Mouse (Mus musculus): ENCODE measurements around the gene Ikzf2. TPM values are rescaled to one million over a fixed set of nuclear protein-coding genes. Genes with fewer than 3 reads are reported as not detected.

Gene Ikzf2
- polyA plus RNA-seq, 1 experiment from 2014 or later = 1.7 TPM

DNA sequence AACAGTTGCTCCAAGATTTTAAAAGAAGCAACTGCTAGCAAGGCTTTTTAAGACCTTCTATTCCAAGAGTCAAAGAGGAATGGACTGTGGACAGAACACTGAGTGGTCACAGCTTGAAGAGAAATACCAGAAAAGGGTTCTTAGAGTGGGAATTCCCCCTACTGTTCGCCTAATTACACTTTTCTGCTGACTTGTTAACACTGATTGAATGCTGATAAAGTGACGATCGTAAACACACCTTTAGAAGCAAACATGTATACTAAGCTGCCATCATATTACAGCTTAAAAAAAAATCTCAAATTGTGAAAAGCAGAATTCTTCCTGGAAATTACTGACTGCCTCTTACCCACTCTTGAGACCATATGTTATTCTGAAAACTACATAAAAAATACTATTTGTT, 149.4 kb downstream of the Ikzf2 start:
- Histone ChIP-seq H3K27ac (no peak overlapping the region), H3K9ac (ENCODE audit: low read depth, low read length) (no peak overlapping the region), H3K36me3 (ENCODE audit: insufficient read depth, low read length) (no peaks in the 10 kb centered on the region), H3K4me2 (ENCODE audit: low read length) (no peak overlapping the region), H3K4me1 (replicated peaks; ENCODE audit: insufficient read depth, low read length) (no peaks in the 10 kb centered on the region), H3K4me3 (replicated peaks; ENCODE audit: low read depth, low read length) (no peak overlapping the region), H3K9me3 (replicated peaks; ENCODE audit: low read length) (no peaks in the 10 kb centered on the region), H3K27me3 (ENCODE audit: insufficient read depth, low read length) (no peaks in the 10 kb centered on the region)
- no peak for TF ChIP-seq CTCF (IDR thresholded peaks at IDR 0.05; ENCODE audit: low read depth)
- DNase-seq (ENCODE audit: low spot score) = no peak
- WGBS = 63% methylated on average over 3 of the region's 3 CpGs
- no peak for ATAC-seq (replicated peaks; ENCODE audit: low FRiP score, low read depth)

DNA sequence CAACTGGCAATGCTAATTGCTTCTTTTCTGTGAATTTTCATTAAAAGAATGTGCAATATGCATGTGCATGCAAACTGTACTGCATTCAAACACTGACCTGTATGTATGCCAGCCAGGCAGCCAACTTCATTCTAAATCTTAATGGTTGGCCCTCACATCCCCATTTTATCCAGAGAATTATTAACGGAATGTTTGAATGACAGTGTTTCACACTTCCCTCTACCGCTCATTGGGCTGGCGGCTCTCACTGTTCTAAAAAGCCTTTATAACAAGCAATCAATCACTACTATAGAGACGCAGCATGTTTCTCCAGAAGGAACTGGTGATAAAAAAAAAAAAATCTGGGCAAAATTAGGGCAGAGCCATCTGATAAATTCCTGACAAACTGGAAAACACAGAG, 151.5 kb downstream of the Ikzf2 start:
- Histone ChIP-seq H3K9me3 (replicated peaks; ENCODE audit: low read length) (no peaks in the 10 kb centered on the region), H3K27ac (no peak overlapping the region), H3K4me3 (replicated peaks; ENCODE audit: low read depth, low read length) (no peak overlapping the region), H3K27me3 (ENCODE audit: insufficient read depth, low read length) (no peaks in the 10 kb centered on the region), H3K9ac (ENCODE audit: low read depth, low read length) (no peak overlapping the region), H3K4me1 (replicated peaks; ENCODE audit: insufficient read depth, low read length) (no peaks in the 10 kb centered on the region), H3K36me3 (ENCODE audit: insufficient read depth, low read length) (no peaks in the 10 kb centered on the region), H3K4me2 (ENCODE audit: low read length) (no peak overlapping the region)
- no peak for ATAC-seq (replicated peaks; ENCODE audit: low FRiP score, low read depth)
- 65% methylated on average over 4 of the region's 4 CpGs for WGBS
- no peak for TF ChIP-seq CTCF (IDR thresholded peaks at IDR 0.05; ENCODE audit: low read depth)
- DNase-seq (ENCODE audit: low spot score) = no peak

DNA sequence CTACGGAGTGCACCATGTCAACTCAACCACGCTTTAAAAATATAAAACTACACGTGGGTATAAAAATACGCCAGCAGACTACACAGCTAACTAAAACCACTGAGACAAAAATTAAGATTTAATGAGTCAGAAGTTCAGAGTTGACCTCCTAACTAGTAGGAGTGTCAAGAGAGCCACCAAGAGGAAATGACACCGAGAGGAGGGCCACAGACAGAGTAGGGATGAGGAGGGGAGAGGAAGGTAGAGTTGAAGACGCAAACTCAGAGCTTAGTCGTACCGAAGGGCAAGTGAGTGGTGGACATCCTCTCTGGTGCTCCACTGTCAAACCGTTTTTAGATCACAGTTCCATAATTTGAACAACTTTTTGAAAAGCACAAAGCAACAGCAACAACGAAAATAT, 154.0 kb downstream of the Ikzf2 start:
- Histone ChIP-seq H3K36me3 (ENCODE audit: insufficient read depth, low read length) (no peaks in the 10 kb centered on the region), H3K9ac (ENCODE audit: low read depth, low read length) (no peak overlapping the region), H3K9me3 (replicated peaks; ENCODE audit: low read length) (no peaks in the 10 kb centered on the region), H3K27me3 (ENCODE audit: insufficient read depth, low read length) (no peaks in the 10 kb centered on the region), H3K4me1 (replicated peaks; ENCODE audit: insufficient read depth, low read length) (no peaks in the 10 kb centered on the region), H3K27ac (no peak overlapping the region), H3K4me2 (ENCODE audit: low read length) (no peak overlapping the region), H3K4me3 (replicated peaks; ENCODE audit: low read depth, low read length) (no peak overlapping the region)
- ATAC-seq (replicated peaks; ENCODE audit: low FRiP score, low read depth) (no peak), DNase-seq (ENCODE audit: low spot score) (no peak)
- 82% methylated on average over 10 of the region's 10 CpGs for WGBS
- TF ChIP-seq CTCF (IDR thresholded peaks at IDR 0.05; ENCODE audit: low read depth) = no peak

DNA sequence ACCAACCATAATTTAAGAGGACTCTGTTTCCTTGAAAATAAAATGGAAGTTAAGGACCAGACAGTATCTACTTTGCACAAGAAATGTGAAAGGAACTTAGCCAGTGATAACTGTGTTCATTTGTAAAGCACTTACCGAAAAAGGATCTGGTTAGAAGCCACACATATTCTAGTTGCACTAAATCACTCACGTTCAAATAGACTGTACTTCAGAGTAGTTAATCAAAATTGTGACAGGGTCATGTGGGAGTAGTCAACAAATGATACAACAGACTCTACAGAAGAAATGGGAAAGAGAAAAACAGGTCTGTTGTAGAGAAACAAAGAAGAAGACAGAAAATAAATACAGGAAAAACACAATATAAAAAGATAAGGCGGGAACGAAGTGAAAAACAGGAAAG, 158.3 kb downstream of the Ikzf2 start:
- H3K27ac ChIP-seq = no peak overlapping the region
- TF ChIP-seq CTCF (IDR thresholded peaks at IDR 0.05; ENCODE audit: low read depth) = no peak
- no peaks in the 10 kb centered on the region for H3K4me1 ChIP-seq (replicated peaks; ENCODE audit: insufficient read depth, low read length)
- no peak overlapping the region for H3K4me3 ChIP-seq (replicated peaks; ENCODE audit: low read depth, low read length)
- H3K4me2 ChIP-seq (ENCODE audit: low read length) = no peak overlapping the region
- WGBS = 60% methylated on average over 4 of the region's 4 CpGs
- H3K27me3 ChIP-seq (ENCODE audit: insufficient read depth, low read length) = no peaks in the 10 kb centered on the region
- H3K9me3 ChIP-seq (replicated peaks; ENCODE audit: low read length) = no peaks in the 10 kb centered on the region
- ATAC-seq (replicated peaks; ENCODE audit: low FRiP score, low read depth) (no peak), DNase-seq (ENCODE audit: low spot score) (no peak)
- no peak overlapping the region for H3K9ac ChIP-seq (ENCODE audit: low read depth, low read length)
- H3K36me3 ChIP-seq (ENCODE audit: insufficient read depth, low read length) = no peaks in the 10 kb centered on the region

DNA sequence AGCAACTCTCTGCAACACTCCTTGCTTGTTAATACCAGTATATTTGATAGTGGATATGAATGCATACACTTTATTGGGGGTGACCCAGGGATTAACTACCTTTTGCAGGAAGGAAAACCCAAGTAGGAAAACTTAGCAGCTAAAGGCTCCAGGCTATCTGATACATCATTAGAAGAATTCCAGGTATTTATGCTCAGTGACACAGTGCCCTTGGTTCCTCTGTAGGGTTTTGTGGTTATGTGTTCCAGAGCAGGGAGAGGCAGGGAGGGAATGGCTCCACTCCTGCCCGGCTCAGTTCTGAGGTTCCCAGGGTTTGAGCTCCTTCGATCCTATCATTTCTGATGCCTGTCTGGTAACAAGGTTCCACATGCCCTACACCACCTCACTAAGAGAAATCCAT, 165.4 kb downstream of the Ikzf2 start:
- no peak for ATAC-seq (replicated peaks; ENCODE audit: low FRiP score, low read depth)
- H3K4me2 ChIP-seq (ENCODE audit: low read length) = no peak overlapping the region
- no peak overlapping the region for H3K27ac ChIP-seq
- H3K4me3 ChIP-seq (replicated peaks; ENCODE audit: low read depth, low read length) = no peak overlapping the region
- no peak overlapping the region for H3K9ac ChIP-seq (ENCODE audit: low read depth, low read length)
- WGBS = 65% methylated on average over 2 of the region's 2 CpGs
- no peaks in the 10 kb centered on the region for H3K27me3 ChIP-seq (ENCODE audit: insufficient read depth, low read length)
- H3K36me3 ChIP-seq (ENCODE audit: insufficient read depth, low read length) = no peaks in the 10 kb centered on the region
- no peaks in the 10 kb centered on the region for H3K4me1 ChIP-seq (replicated peaks; ENCODE audit: insufficient read depth, low read length)
- H3K9me3 ChIP-seq (replicated peaks; ENCODE audit: low read length) = no peaks in the 10 kb centered on the region
- no peak for TF ChIP-seq CTCF (IDR thresholded peaks at IDR 0.05; ENCODE audit: low read depth)
- no peak for DNase-seq (ENCODE audit: low spot score)

DNA sequence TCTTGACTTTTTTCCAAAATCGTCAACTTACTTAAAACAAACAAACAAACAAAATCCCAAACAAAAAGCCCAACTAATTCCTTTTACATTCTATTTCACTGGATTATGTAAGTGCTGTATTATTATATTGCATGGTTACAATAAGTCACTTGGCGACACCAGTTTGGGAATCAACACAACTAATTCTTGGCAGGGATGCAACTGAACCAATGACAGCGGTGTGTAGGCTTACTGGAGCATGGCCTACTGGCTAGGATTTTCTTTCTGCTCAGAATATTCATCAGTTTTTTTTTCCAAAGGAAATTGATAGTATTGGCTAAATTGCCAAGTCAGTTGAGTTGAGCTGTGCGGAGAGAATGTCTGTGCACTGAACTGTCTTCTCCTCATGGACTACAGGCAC, 167.7 kb downstream of the Ikzf2 start:
- no peak for ATAC-seq (replicated peaks; ENCODE audit: low FRiP score, low read depth)
- 92% methylated on average over 4 of the region's 4 CpGs for WGBS
- no peak for DNase-seq (ENCODE audit: low spot score)
- Histone ChIP-seq H3K4me1 (replicated peaks; ENCODE audit: insufficient read depth, low read length) (no peaks in the 10 kb centered on the region), H3K27ac (no peak overlapping the region), H3K9me3 (replicated peaks; ENCODE audit: low read length) (no peaks in the 10 kb centered on the region), H3K9ac (ENCODE audit: low read depth, low read length) (no peak overlapping the region), H3K36me3 (ENCODE audit: insufficient read depth, low read length) (no peaks in the 10 kb centered on the region), H3K27me3 (ENCODE audit: insufficient read depth, low read length) (no peaks in the 10 kb centered on the region), H3K4me3 (replicated peaks; ENCODE audit: low read depth, low read length) (no peak overlapping the region), H3K4me2 (ENCODE audit: low read length) (no peak overlapping the region)
- no peak for TF ChIP-seq CTCF (IDR thresholded peaks at IDR 0.05; ENCODE audit: low read depth)

DNA sequence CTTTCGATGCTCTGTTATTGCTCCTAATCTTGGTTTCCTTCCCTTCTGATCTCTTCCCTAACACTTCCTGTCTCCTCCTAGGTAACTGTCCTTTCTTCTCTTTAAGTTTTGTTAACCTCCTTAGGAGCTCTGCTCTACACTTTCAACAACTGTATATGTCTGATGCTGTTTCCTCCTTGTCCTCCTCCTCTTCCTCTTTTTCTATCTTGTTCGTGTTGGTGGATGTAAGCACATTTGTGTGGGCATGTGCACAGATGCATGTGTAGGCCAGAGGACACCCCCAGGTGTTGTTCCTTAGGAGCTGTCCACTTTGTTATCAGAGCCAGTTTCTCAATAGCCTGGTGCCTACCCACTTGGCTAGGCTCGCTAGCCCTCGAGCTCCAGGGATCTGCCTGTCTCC, 169.0 kb downstream of the Ikzf2 start:
- WGBS = 84% methylated on average over 4 of the region's 4 CpGs
- H3K4me1 ChIP-seq (replicated peaks; ENCODE audit: insufficient read depth, low read length) = no peaks in the 10 kb centered on the region
- no peaks in the 10 kb centered on the region for H3K36me3 ChIP-seq (ENCODE audit: insufficient read depth, low read length)
- TF ChIP-seq CTCF (IDR thresholded peaks at IDR 0.05; ENCODE audit: low read depth) = no peak
- H3K9me3 ChIP-seq (replicated peaks; ENCODE audit: low read length) = no peaks in the 10 kb centered on the region
- DNase-seq (ENCODE audit: low spot score) (no peak), ATAC-seq (replicated peaks; ENCODE audit: low FRiP score, low read depth) (no peak)
- H3K27me3 ChIP-seq (ENCODE audit: insufficient read depth, low read length) = no peaks in the 10 kb centered on the region
- H3K27ac ChIP-seq = no peak overlapping the region
- no peak overlapping the region for H3K9ac ChIP-seq (ENCODE audit: low read depth, low read length)
- H3K4me3 ChIP-seq (replicated peaks; ENCODE audit: low read depth, low read length) = no peak overlapping the region
- H3K4me2 ChIP-seq (ENCODE audit: low read length) = no peak overlapping the region

Measured in kidney, postnatal 0 days (tissue).